Mouse (Mus musculus) C2C12 (cell line): ENCODE measurements around the gene Vmn2r38. TPM values are rescaled to one million over a fixed set of nuclear protein-coding genes. Genes with fewer than 3 reads are reported as not detected.
"Not testable (repeated sequence)": the region's sequence is repeated elsewhere in the genome, so short reads cannot be mapped to it uniquely, and the experiment has no call there.

Experiments
- H3K27me3 ChIP-seq: one replicate; pipeline ENCODE4 v1.6.1; 2011; ENCODE audit not compliant: control insufficient read depth, insufficient read depth, insufficient read length
- H3K36me3 ChIP-seq: one replicate; pipeline ENCODE4 v1.6.1; 2011; ENCODE audit not compliant: control insufficient read depth, insufficient read depth
- H3K4me3 ChIP-seq: one replicate; pipeline ENCODE4 v1.5.1; 2011; ENCODE audit warnings: mild to moderate bottlenecking, control low read depth; ENCODE audit not compliant: poor library complexity, insufficient read depth, severe bottlenecking
- H3K79me2 ChIP-seq: one replicate; pipeline ENCODE4 v1.6.1; 2011; ENCODE audit not compliant: control insufficient read depth, insufficient read depth
- H3K79me3 ChIP-seq: one replicate; pipeline ENCODE4 v1.6.1; 2011; ENCODE audit warnings: low read depth, control low read depth
- H3ac ChIP-seq: one replicate; pipeline ENCODE3; 2011; ENCODE audit warnings: low read depth; ENCODE audit not compliant: control insufficient read depth, insufficient read length
- long read RNA-seq, 2 experiments: library from polyadenylated mRNA; unstranded; transcript quantifications; one replicate each; pipeline ENCODE4 v2.0.0; 2019 to 2020
- polyA plus RNA-seq: library from polyadenylated mRNA; unstranded; fragments of >200 nt; fragmentation: generic; extraction: Trizol; gene quantifications from one replicate; pipeline ENCODE4 v1.2.1, GENCODE M21; 2012; ENCODE audit warnings: missing spikeins

Gene Vmn2r38
- polyA plus RNA-seq, result not detected
- long read RNA-seq, experiment 1, result 0 reads
- long read RNA-seq, experiment 2, result 0 reads

DNA sequence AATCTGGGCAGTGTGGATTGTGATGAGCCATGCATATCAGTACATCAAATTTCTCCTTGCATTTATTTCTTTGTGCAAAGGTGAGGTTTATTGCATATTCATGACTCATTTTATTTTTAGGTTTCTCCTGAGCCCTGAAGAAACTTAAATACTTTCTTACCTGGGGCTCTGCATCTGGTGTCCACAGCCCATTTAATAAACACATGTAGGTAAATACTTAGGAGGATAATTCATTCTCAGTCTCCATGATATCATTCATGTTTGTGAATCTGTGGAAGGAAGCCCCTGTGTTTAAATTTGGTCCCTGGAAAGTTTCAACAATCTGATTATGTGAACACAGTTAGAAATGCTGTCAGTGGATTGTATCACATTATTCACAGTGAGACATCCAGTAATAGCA, at the start of gene Vmn2r38:
Gene Vmn2r38, minus strand, starts transcription at position 101 of the 400 bp plus-strand sequence.
- H3K79me2 ChIP-seq, H3K4me3 ChIP-seq, H3K79me3 ChIP-seq, H3ac ChIP-seq, H3K36me3 ChIP-seq, H3K27me3 ChIP-seq: not testable (repeated sequence)

DNA sequence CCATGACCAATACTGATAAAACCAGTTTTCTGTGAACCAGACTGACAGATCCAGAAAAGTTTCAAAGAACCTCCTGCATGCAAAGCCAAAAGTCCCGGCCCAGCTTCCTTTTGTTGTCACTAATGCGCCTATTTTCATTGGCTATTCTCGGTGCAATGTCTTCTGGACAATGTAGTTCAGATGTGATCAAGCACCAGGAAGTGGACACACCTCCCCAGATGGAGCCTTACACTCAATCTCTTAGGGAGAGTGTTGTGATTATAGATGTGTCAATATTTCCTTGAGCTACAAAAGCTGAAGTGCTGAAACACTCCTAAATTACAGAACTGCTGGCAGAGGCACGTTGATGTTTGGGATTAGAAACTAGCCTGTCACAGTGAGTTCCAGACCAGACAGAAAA, 32.3 kb downstream of the Vmn2r38 start:
- H3K79me2 ChIP-seq, H3K4me3 ChIP-seq, H3K36me3 ChIP-seq, H3ac ChIP-seq, H3K27me3 ChIP-seq, H3K79me3 ChIP-seq: not testable (repeated sequence)

DNA sequence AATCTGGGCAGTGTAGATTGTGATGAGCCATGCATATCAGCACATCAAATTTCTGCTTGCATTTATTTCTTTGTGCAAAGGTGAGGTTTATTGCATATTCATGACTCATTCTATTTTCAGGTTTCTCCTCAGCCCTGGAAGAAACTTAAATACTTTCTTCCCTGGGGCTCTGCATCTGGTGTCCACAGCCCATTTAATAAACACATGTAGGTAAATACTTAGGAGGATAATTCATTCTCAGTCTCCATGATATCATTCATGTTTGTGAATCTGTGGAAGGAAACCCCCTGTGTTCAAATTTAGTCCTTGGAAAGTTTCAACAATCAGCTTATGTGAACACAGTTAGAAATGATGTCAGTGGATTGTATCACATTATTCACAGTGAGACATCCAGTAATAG, 67.0 kb downstream of the Vmn2r38 start, which contains the start of gene Vmn2r39:
Gene Vmn2r39, minus strand, starts transcription at position 101 of the 400 bp plus-strand sequence.
- H3K79me2 ChIP-seq, H3K79me3 ChIP-seq, H3K36me3 ChIP-seq, H3K27me3 ChIP-seq, H3K4me3 ChIP-seq, H3ac ChIP-seq: not testable (repeated sequence)

Other genes with a start within 250 kb of the Vmn2r38 start
- not detected for gene Vmn2r40, start 166.4 kb downstream of the Vmn2r38 start, polyA plus RNA-seq
- not detected for gene Vmn2r39, start 67.1 kb downstream of the Vmn2r38 start, polyA plus RNA-seq
- gene Vmn2r37, start 125.8 kb upstream of the Vmn2r38 start, polyA plus RNA-seq, result not detected